Mouse (Mus musculus) limb, embryonic 14.5 days (tissue): ENCODE measurements around the gene Gm20441. TPM values are rescaled to one million over a fixed set of nuclear protein-coding genes. Genes with fewer than 3 reads are reported as not detected.

Source experiments
- ATAC-seq: fragments of 200-750 bp; cut with Nextera tagmentation; 2 replicates; pipeline ENCODE4 v1.8.0; 2017; ENCODE audit warnings: low read depth, moderate number of reproducible peaks, moderate TSS enrichment; ENCODE audit not compliant: low FRiP score
- DNase-seq: peaks from one replicate; pipeline ENCODE4 v3.0.0-alpha.2; 2015; ENCODE audit warnings: low spot score
- H3K27ac ChIP-seq: fragments of 300-500 bp; sonication (generic); replicated peaks from 2 replicates; pipeline ENCODE4 v1.5.1; 2014; ENCODE audit warnings: low read depth, mild to moderate bottlenecking, low read length, moderate library complexity, mixed read lengths
- H3K27me3 ChIP-seq: fragments of 300-500 bp; sonication (generic); 2 replicates; pipeline ENCODE4 v1.6.1; 2014; ENCODE audit warnings: low read length, mixed read lengths; ENCODE audit not compliant: control insufficient read depth, insufficient read depth
- H3K36me3 ChIP-seq: fragments of 300-500 bp; sonication (generic); 2 replicates; pipeline ENCODE4 v1.6.1; 2014; ENCODE audit warnings: mild to moderate bottlenecking, low read length, moderate library complexity, mixed read lengths; ENCODE audit not compliant: control insufficient read depth, insufficient read depth
- H3K4me1 ChIP-seq: fragments of 300-500 bp; sonication (generic); 2 replicates; pipeline ENCODE4 v1.6.1; 2014; ENCODE audit warnings: antibody characterized with exemption, low read length, mixed read lengths; ENCODE audit not compliant: control insufficient read depth, insufficient read depth
- H3K4me2 ChIP-seq: fragments of 300-500 bp; sonication (generic); replicated peaks from 2 replicates; pipeline ENCODE4 v1.6.1; 2014; ENCODE audit warnings: low read depth, mild to moderate bottlenecking, low read length, moderate library complexity; ENCODE audit not compliant: severe bottlenecking
- H3K4me3 ChIP-seq: fragments of 300-500 bp; sonication (generic); replicated peaks from 2 replicates; pipeline ENCODE4 v1.5.1; 2014; ENCODE audit warnings: low read length
- H3K9ac ChIP-seq: fragments of 300-500 bp; sonication (generic); 2 replicates; pipeline ENCODE4 v1.6.1; 2014; ENCODE audit warnings: mild to moderate bottlenecking, low read depth, low read length, moderate library complexity; ENCODE audit not compliant: severe bottlenecking
- H3K9me3 ChIP-seq: fragments of 300-500 bp; sonication (generic); 2 replicates; pipeline ENCODE4 v1.6.1; 2016; ENCODE audit warnings: low read length; ENCODE audit not compliant: control insufficient read depth
- POLR2A ChIP-seq: fragments of 200-500 bp; IDR thresholded peaks from 2 replicates; pipeline ENCODE4 v1.8.0; 2012; ENCODE audit warnings: inconsistent platforms, mild to moderate bottlenecking, moderate library complexity, borderline replicate concordance; ENCODE audit not compliant: insufficient read depth, insufficient read length; ENCODE audit errors: extremely low read depth
- WGBS: fragments of 180-500 bp; shearing (Covaris S2); extraction: QIAGEN DNeasy Blood & Tissue Kit; methylation state at CpG from one replicate; pipeline ENCODE4 v1.1.7; 2014; 5-methylcytosine and 5-hydroxymethylcytosine counted together
- polyA plus RNA-seq, 2 experiments: library from polyadenylated mRNA; depleted of rRNA in 1 of 2; stranded (reverse) in 1 of 2; unstranded in 1 of 2; fragments of >200 nt; fragmentation: Nextera tagmentation in 1 of 2; extraction: Ambion mirVana in 1 of 2; gene quantifications; 2 replicates each; pipeline versions ENCODE4 v1.2.1 to v1.2.3; 2012 to 2014

The Gm20441 gene
- polyA plus RNA-seq, 2 experiments: 0.49 TPM; not detected in 1

GRCm38 (mm10) chr10:75789841-75790240 lies 9.1 kb upstream of the Gm20441 start:
- TF ChIP-seq POLR2A: no peak
- ATAC-seq (no peak), DNase-seq (no peak)
- Histone ChIP-seq H3K4me3 (no peak overlapping the region), H3K4me2 (no peak overlapping the region), H3K27me3 (no peaks in the 10 kb centered on the region), H3K4me1 (peaks cover 3% of the 10 kb centered on the region; the same call in 1 of the 2 replicates), H3K9me3 (no peaks in the 10 kb centered on the region), H3K9ac (no peak overlapping the region), H3K27ac (no peak overlapping the region), H3K36me3 (no peaks in the 10 kb centered on the region)
- WGBS: 93% methylated on average over 5 of the region's 5 CpGs

- no peak for TF ChIP-seq POLR2A
- H3K4me2 ChIP-seq: no peak overlapping the region
- H3K4me3 ChIP-seq: no peak overlapping the region
- no peak overlapping the region for H3K27ac ChIP-seq
- no peak overlapping the region for H3K9ac ChIP-seq
- H3K36me3 ChIP-seq: no peaks in the 10 kb centered on the region
- ATAC-seq (no peak), DNase-seq (no peak)
- WGBS: 75% methylated on average over 6 of the region's 6 CpGs
- no peaks in the 10 kb centered on the region for H3K27me3 ChIP-seq
- H3K4me1 ChIP-seq: no peaks in the 10 kb centered on the region
- H3K9me3 ChIP-seq: no peaks in the 10 kb centered on the region
These were observed 8.5 kb upstream of the Gm20441 start for GRCm38 (mm10) chr10:75789081-75789735.

GRCm38 (mm10) chr10:75788277-75788676 lies 7.5 kb upstream of the Gm20441 start:
- ATAC-seq (no peak), DNase-seq (no peak)
- H3K27ac ChIP-seq: no peak overlapping the region
- H3K9me3 ChIP-seq: no peaks in the 10 kb centered on the region
- H3K4me1 ChIP-seq: no peaks in the 10 kb centered on the region
- WGBS: 90% methylated on average over 8 of the region's 8 CpGs
- H3K4me3 ChIP-seq: no peak overlapping the region
- H3K4me2 ChIP-seq: no peak overlapping the region
- H3K27me3 ChIP-seq: no peaks in the 10 kb centered on the region
- no peak overlapping the region for H3K9ac ChIP-seq
- no peak for TF ChIP-seq POLR2A
- H3K36me3 ChIP-seq: no peaks in the 10 kb centered on the region

GRCm38 (mm10) chr10:75785442-75785841 lies 4.7 kb upstream of the Gm20441 start:
- 71% methylated on average over 1 of the region's 1 CpGs for WGBS
- no peak for TF ChIP-seq POLR2A
- no peak overlapping the region for H3K9ac ChIP-seq
- DNase-seq (no peak), ATAC-seq (no peak)
- no peak overlapping the region for H3K4me3 ChIP-seq
- no peaks in the 10 kb centered on the region for H3K9me3 ChIP-seq
- no peaks in the 10 kb centered on the region for H3K27me3 ChIP-seq
- H3K36me3 ChIP-seq: no peaks in the 10 kb centered on the region
- no peak overlapping the region for H3K4me2 ChIP-seq
- peaks cover 1% of the 10 kb centered on the region; the same call in 1 of the 2 replicates for H3K4me1 ChIP-seq
- no peak overlapping the region for H3K27ac ChIP-seq

- Histone ChIP-seq H3K9me3 (no peaks in the 10 kb centered on the region), H3K36me3 (no peaks in the 10 kb centered on the region), H3K4me2 (peak overlapping the region; percentile 95), H3K27me3 (no peaks in the 10 kb centered on the region), H3K9ac (no peak overlapping the region), H3K27ac (no peak overlapping the region), H3K4me3 (peak overlapping the region; percentile 56), H3K4me1 (peaks cover 9% of the 10 kb centered on the region; the same call in 1 of the 2 replicates)
- ATAC-seq: peak; percentile 25; the same call in 1 of the 2 replicates
- 35% methylated on average over 15 of the region's 15 CpGs for WGBS
- TF ChIP-seq POLR2A: no peak
- DNase-seq: peak; percentile 45
These were observed 1.3 kb downstream of the Gm20441 start for GRCm38 (mm10) chr10:75779206-75780174.
